Comparison of ENCODE assay signal across 9 mouse cellular contexts in genomic region chr4:86884945-86885344, GRCm38 (mm10). TPM values are rescaled to one million over a fixed set of nuclear protein-coding genes. Genes with fewer than 3 reads are reported as not detected.
DNase-seq lines count a peak whose midpoint lies in the region; ATAC-seq lines count a peak whose summit lies in the region.
"Had no signal": no experiment of that assay in that cellular context is flagged by ENCODE, and none has a peak within 500 bp of the region (broad histone marks: within the 10 kb centered on the region; RNA-seq: fewer than 3 reads in every experiment).

No protein-coding gene starts in this region.

- no peak for ATAC-seq in limb, embryonic 11.5 days (ENCODE audit: insufficient number of reproducible peaks, low FRiP score, low TSS enrichment, low read depth)

- no peaks in the 10 kb centered on the region for H3K9me3 ChIP-seq in limb, embryonic 11.5 days (ENCODE audit: control insufficient read depth, low read length)
- H3K9me3 ChIP-seq: embryonic facial prominence, embryonic 15.5 days; liver, embryonic 15.5 days had no signal

- WGBS in limb, embryonic 11.5 days = 53% methylated on average over 4 of the region's 4 CpGs

- H3K36me3 ChIP-seq in limb, embryonic 11.5 days (ENCODE audit: control insufficient read depth, insufficient read depth, low read length) = no peaks in the 10 kb centered on the region
- H3K36me3 ChIP-seq: embryonic facial prominence, embryonic 15.5 days; liver, embryonic 15.5 days had no signal

- H3K27ac ChIP-seq in limb, embryonic 11.5 days (replicated peaks; ENCODE audit: low read depth, low read length) = no peak overlapping the region
- H3K27ac ChIP-seq: embryonic facial prominence, embryonic 15.5 days had no signal

- H3K4me1 ChIP-seq in limb, embryonic 11.5 days (ENCODE audit: control insufficient read depth, insufficient read depth, low read length) = no peaks in the 10 kb centered on the region
- H3K4me1 ChIP-seq: embryonic facial prominence, embryonic 15.5 days had no signal

- H3K9ac ChIP-seq in limb, embryonic 11.5 days (ENCODE audit: low read length) = no peak overlapping the region
- H3K9ac ChIP-seq: embryonic facial prominence, embryonic 15.5 days had no signal

- no peak overlapping the region for H3K4me2 ChIP-seq in limb, embryonic 11.5 days (ENCODE audit: low read depth, severe bottlenecking)

- peak; percentile 38 for DNase-seq in kidney, adult 9 months
- no peak for DNase-seq in kidney, adult 11 months
- peak; percentile 39 for DNase-seq in MEL-GATA-1-ER (ENCODE audit: extremely low read depth, low read depth)
- peak; percentile 73 for DNase-seq in embryo, embryonic 10 days (ENCODE audit: low spot score)
- peak; percentile 59 for DNase-seq in limb, embryonic 11.5 days (ENCODE audit: low spot score)
- DNase-seq in retina, embryonic 14.5 days (ENCODE audit: low spot score) = peak; percentile 21
- no peak for DNase-seq in gastrocnemius, adult 8-10 months (ENCODE audit: low spot score in 2 of 2)

- no peaks in the 10 kb centered on the region for H3K27me3 ChIP-seq in limb, embryonic 11.5 days (ENCODE audit: control insufficient read depth, insufficient read depth, low read length)
- H3K27me3 ChIP-seq: embryonic facial prominence, embryonic 15.5 days; liver, embryonic 15.5 days had no signal

- H3K4me3 ChIP-seq in limb, embryonic 11.5 days (ENCODE audit: low read depth, low read length) = no peak overlapping the region

RNA-seq across cellular contexts. Expression of gene Acer2, which starts 10.7 kb away (rescaled TPM):
- 22.2 and 22.4 TPM in 2 replicates for polyA plus RNA-seq in limb, embryonic 11.5 days (2014; fragmentation: Nextera tagmentation; extraction: Ambion mirVana)
- total RNA-seq in gastrocnemius, adult 8-10 months (2022) = 1 to 10 TPM in 3 of 4 experiments, under 1 TPM in 1; 0.89 to 3.0 (median 2.2) TPM

RNA-seq across cellular contexts. Expression of gene Rps6, which starts 27.7 kb away (rescaled TPM):
- polyA plus RNA-seq in limb, embryonic 11.5 days (2014; fragmentation: Nextera tagmentation; extraction: Ambion mirVana) = 847 and 900 TPM in 2 replicates
- total RNA-seq in gastrocnemius, adult 8-10 months (2022) = 100 to 1,000 TPM; 382 to 465 (median 415) TPM

Comparison
In these comparisons a context has a peak if more than half of its experiments do, and no peak if none do; other contexts are left out.
1. DNase-seq: peak in kidney, adult 9 months (single experiment), MEL-GATA-1-ER (single experiment), embryo, embryonic 10 days (single experiment), limb, embryonic 11.5 days (single experiment) and retina, embryonic 14.5 days (single experiment); none in kidney, adult 11 months (single experiment) and gastrocnemius, adult 8-10 months (0 of 2).